Mouse (Mus musculus) lung, postnatal 0 days (tissue): ENCODE data around the gene Gng2.

Experiments
- CTCF ChIP-seq: IDR thresholded peaks from 2 replicates; pipeline ENCODE4 v1.5.1; 2016; ENCODE audit warnings: antibody characterized with exemption, mild to moderate bottlenecking
- EP300 ChIP-seq: IDR thresholded peaks from 2 replicates; pipeline ENCODE4 v1.6.1; 2016; ENCODE audit warnings: antibody characterized with exemption, mild to moderate bottlenecking, control low read depth

DNA sequence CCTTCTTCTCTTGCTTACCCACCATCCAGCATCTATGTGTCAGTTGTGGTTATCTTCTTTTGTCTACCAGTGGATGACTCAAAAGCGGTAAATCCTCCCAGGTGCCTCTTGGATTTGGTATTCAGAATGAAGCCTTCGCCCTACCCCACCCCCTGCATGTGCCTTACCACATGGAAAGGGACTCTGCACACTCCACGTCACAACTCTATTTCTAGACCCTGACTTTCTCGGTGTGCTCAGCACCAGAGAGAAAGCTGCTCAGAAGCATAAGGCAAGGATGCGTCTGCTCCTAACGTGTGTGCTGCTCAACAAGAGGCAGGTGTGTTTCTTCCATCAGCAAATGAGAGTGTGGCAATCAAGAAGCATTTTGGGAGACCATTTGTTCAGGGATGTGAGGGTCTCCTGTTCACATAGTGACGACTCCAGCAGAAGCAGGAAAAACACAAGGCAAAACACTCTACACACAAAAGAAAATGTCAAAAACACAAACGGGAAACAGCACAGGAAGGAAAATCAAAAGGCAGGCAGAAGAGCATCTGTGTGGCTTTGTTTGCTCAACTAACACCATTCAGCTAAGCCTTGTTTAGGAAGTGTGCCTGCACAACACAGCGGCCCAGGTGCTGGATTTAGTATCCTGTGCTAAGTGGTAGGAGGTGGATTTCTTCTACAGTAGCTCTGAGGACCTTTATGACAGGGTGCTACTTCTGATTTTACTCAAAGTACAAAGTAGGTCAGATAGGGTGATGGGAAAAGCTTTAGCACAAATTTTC, 35.3 kb upstream of the Gng2 start:
- TF ChIP-seq EP300 (no peak), CTCF (no peak)
